ENCODE assay signal across 8 mouse cellular contexts in the genomic region with DNA sequence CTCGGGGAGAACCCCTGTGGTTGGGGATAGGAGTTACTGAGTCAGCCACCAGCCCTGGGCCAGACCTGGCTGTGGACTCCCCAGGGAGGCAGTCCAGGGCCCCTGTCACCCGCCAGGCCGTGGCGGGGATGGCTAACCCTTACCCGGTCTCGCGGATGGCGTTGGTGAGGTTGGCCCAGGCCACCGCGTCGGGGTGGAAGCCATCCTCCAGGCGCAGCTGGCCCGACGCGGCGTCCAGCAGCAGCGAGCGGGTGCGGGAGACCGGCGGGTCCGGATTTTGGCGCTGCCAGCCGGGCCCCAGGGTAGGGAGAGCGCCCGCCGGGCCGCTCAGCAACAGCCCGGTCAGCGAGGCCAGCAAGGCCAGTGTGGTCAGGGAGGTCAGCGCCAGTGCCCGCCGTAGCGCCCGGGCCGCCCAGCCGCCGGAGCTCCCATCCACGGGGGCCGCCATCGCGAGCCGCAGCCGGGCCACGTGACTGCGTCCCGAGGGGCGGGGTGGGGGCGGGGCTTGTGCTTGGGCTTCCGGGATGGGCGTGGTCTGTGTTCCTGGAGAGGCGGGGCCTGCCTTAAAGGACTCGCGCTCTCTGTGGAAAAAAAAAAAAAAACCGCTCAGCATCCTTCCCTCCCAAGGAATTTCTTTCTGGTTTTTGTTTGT. TPM values are rescaled to one million over a fixed set of nuclear protein-coding genes. Genes with fewer than 3 reads are reported as not detected.
DNase-seq lines count a peak whose midpoint lies in the region; ATAC-seq and TF ChIP-seq lines count a peak whose summit lies in the region.

A gene (minus strand): TSS at position 482 of the 652 bp plus-strand sequence.

- H3K4me2 ChIP-seq in forebrain, embryonic 12.5 days: peak within 1 kb of the TSS; percentile 97
- H3K4me2 ChIP-seq in neural tube, embryonic 14.5 days (ENCODE audit: low read depth, low read length): peak within 1 kb of the TSS; percentile 93

- H3K27me3 ChIP-seq in ES-Bruce4 (ENCODE audit: control insufficient read depth, insufficient read depth, low read length, poor library complexity, severe bottlenecking): no peaks in the 10 kb centered on the region
- H3K27me3 ChIP-seq in forebrain, embryonic 12.5 days: no peaks in the 10 kb centered on the region
- H3K27me3 ChIP-seq in neural tube, embryonic 14.5 days (ENCODE audit: control insufficient read depth, insufficient read depth, low read length): no peaks in the 10 kb centered on the region
- no peaks in the 10 kb centered on the region for H3K27me3 ChIP-seq in testis, adult 2 months (ENCODE audit: control insufficient read depth, insufficient read depth, low read length)

- intact Hi-C loops in heart, postnatal 10 days (cut with DNase I): no loop called here

- WGBS in forebrain, embryonic 12.5 days: under 1% methylated on average over 53 of the region's 55 CpGs
- WGBS in neural tube, embryonic 14.5 days: under 1% methylated on average over 41 of the region's 55 CpGs

- TF ChIP-seq CTCF in ES-Bruce4 (IDR thresholded peaks at IDR 0.05; ENCODE audit: low read depth, low read length): no peak
- no peak for TF ChIP-seq CTCF in testis, adult 2 months (IDR thresholded peaks at IDR 0.05; ENCODE audit: control insufficient read depth, insufficient read depth, insufficient replicate concordance, low read depth, low read length)

- no peaks in the 10 kb centered on the region; the same call in 1 of the 2 replicates for H3K36me3 ChIP-seq in ES-Bruce4 (ENCODE audit: control insufficient read depth, insufficient read depth, low read length, poor library complexity, severe bottlenecking)
- peaks cover 7% of the 10 kb centered on the region; the same call in 1 of the 2 replicates for H3K36me3 ChIP-seq in forebrain, embryonic 12.5 days (replicated peaks)
- no peaks in the 10 kb centered on the region for H3K36me3 ChIP-seq in neural tube, embryonic 14.5 days (ENCODE audit: control insufficient read depth, insufficient read depth, low read length)
- no peaks in the 10 kb centered on the region; the same call in 1 of the 2 replicates for H3K36me3 ChIP-seq in testis, adult 2 months (ENCODE audit: control insufficient read depth, insufficient read depth, low read length)

- peak; percentile 75 for DNase-seq in c-Kit-positive CD71-positive TER-119-negative erythroid progenitor cells, embryonic 14.5 days (ENCODE audit: low read depth)
- peak; percentile 84 to 88 for DNase-seq in heart, postnatal 10 days
- DNase-seq in kidney, postnatal 4 days: peak; percentile 92 to 95
- peak; percentile 77 to 81 for DNase-seq in lung, adult 18-20 months

- no peak for TF ChIP-seq EP300 in ES-Bruce4 (IDR thresholded peaks at IDR 0.05; ENCODE audit: insufficient read depth, low read depth, low read length)

- no peak within 1 kb of the TSS for H3K27ac ChIP-seq in ES-Bruce4 (ENCODE audit: insufficient read depth, low read length)
- H3K27ac ChIP-seq in forebrain, embryonic 12.5 days: no peak within 1 kb of the TSS
- no peak within 1 kb of the TSS for H3K27ac ChIP-seq in neural tube, embryonic 14.5 days (ENCODE audit: low read depth, low read length)
- H3K27ac ChIP-seq in testis, adult 2 months (ENCODE audit: control insufficient read depth, insufficient read depth, low read depth, low read length): peak within 1 kb of the TSS; percentile 54

- TF ChIP-seq POLR2A in ES-Bruce4 (IDR thresholded peaks at IDR 0.05; ENCODE audit: insufficient read depth, low read length): peak; percentile 31
- peak; percentile 64 for TF ChIP-seq POLR2A in testis, adult 2 months (IDR thresholded peaks at IDR 0.05; ENCODE audit: control insufficient read depth, low read depth, low read length)

- H3K9ac ChIP-seq in ES-Bruce4 (ENCODE audit: low read depth, poor library complexity, severe bottlenecking): peak within 1 kb of the TSS; percentile 91
- H3K9ac ChIP-seq in forebrain, embryonic 12.5 days: peak within 1 kb of the TSS; percentile 89
- peak within 1 kb of the TSS; percentile 88 for H3K9ac ChIP-seq in neural tube, embryonic 14.5 days (replicated peaks; ENCODE audit: low read depth, low read length)

- peak within 1 kb of the TSS; percentile 84 for H3K4me3 ChIP-seq in ES-Bruce4 (ENCODE audit: low read depth, low read length)
- peak within 1 kb of the TSS; percentile 90 for H3K4me3 ChIP-seq in forebrain, embryonic 12.5 days (replicated peaks)
- peak within 1 kb of the TSS; percentile 92 for H3K4me3 ChIP-seq in neural tube, embryonic 14.5 days (ENCODE audit: low read depth, low read length)
- peak within 1 kb of the TSS; percentile 99 for H3K4me3 ChIP-seq in testis, adult 2 months (ENCODE audit: control insufficient read depth, low read depth, low read length)

- H3K9me3 ChIP-seq in ES-Bruce4 (replicated peaks; ENCODE audit: control insufficient read depth, insufficient read depth, low read length, poor library complexity, severe bottlenecking): no peaks in the 10 kb centered on the region
- H3K9me3 ChIP-seq in forebrain, embryonic 12.5 days: no peaks in the 10 kb centered on the region
- H3K9me3 ChIP-seq in neural tube, embryonic 14.5 days (ENCODE audit: control insufficient read depth, low read length): no peaks in the 10 kb centered on the region

- no peaks in the 10 kb centered on the region for H3K4me1 ChIP-seq in ES-Bruce4 (ENCODE audit: control insufficient read depth, insufficient read depth, low read length)
- peaks cover 18% of the 10 kb centered on the region for H3K4me1 ChIP-seq in forebrain, embryonic 12.5 days
- peaks cover 13% of the 10 kb centered on the region for H3K4me1 ChIP-seq in neural tube, embryonic 14.5 days (ENCODE audit: control insufficient read depth, insufficient read depth, low read length)
- peaks cover 23% of the 10 kb centered on the region for H3K4me1 ChIP-seq in testis, adult 2 months (ENCODE audit: control insufficient read depth, insufficient read depth, low read length)

- peak; percentile 84 for ATAC-seq in forebrain, embryonic 12.5 days (ENCODE audit: low FRiP score)
- ATAC-seq in neural tube, embryonic 14.5 days (ENCODE audit: low read depth): peak; percentile 71

RNA-seq across cellular contexts. Expression of the gene that starts here (rescaled TPM):
- polyA plus RNA-seq in ES-Bruce4 (2011; ENCODE audit: insufficient read depth, insufficient read length, low read depth, missing spikeins): 19.1 and 22.1 TPM in 2 replicates
- 25.9 and 26.6 TPM in 2 replicates for polyA plus RNA-seq in forebrain, embryonic 12.5 days (2016; fragmentation: Nextera tagmentation; extraction: Ambion mirVana)
- total RNA-seq in heart, postnatal 10 days (2021): 10 to 100 TPM; 45.6 to 45.8 TPM
- 30.8 and 30.9 TPM in 2 replicates for polyA plus RNA-seq in neural tube, embryonic 14.5 days (2014; fragmentation: Nextera tagmentation; extraction: Ambion mirVana)
- polyA plus RNA-seq in testis, adult 2 months (2012; rRNA removed): 80.7 and 86.2 TPM in 2 replicates
